Mouse (Mus musculus): ENCODE results near the gene Gatad2a. TPM values are rescaled to one million over a fixed set of nuclear protein-coding genes. Genes with fewer than 3 reads are reported as not detected.

Gene Gatad2a
- polyA plus RNA-seq, 1 experiment from 2014 or later: 36.3 TPM

- Histone ChIP-seq H3K4me2 (no peak overlapping the region), H3K27ac (no peak overlapping the region)
Measured at GRCm38 (mm10) chr8:69877992-69878391, 118.2 kb downstream of the Gatad2a start.

GRCm38 (mm10) chr8:69877396-69877795 is 118.8 kb downstream of the Gatad2a start:
- Histone ChIP-seq H3K9me3 (no peaks in the 10 kb centered on the region), H3K9ac (no peak overlapping the region), H3K4me3 (no peak overlapping the region), H3K27me3 (peaks cover 58% of the 10 kb centered on the region), H3K4me2 (no peak overlapping the region), H3K36me3 (no peaks in the 10 kb centered on the region), H3K4me1 (peaks cover 34% of the 10 kb centered on the region), H3K27ac (no peak overlapping the region)
- 82% methylated on average over 4 of the region's 4 CpGs for WGBS
- no peak for ATAC-seq (ENCODE audit: insufficient number of reproducible peaks, low FRiP score, low TSS enrichment, low read depth)

More at GRCm38 (mm10) chr8:69877992-69878391, 118.2 kb downstream of the Gatad2a start:
- Histone ChIP-seq H3K36me3 (no peaks in the 10 kb centered on the region), H3K9ac (no peak overlapping the region), H3K4me3 (no peak overlapping the region), H3K9me3 (no peaks in the 10 kb centered on the region), H3K27me3 (peaks cover 64% of the 10 kb centered on the region), H3K4me1 (peaks cover 40% of the 10 kb centered on the region)
- ATAC-seq (ENCODE audit: insufficient number of reproducible peaks, low FRiP score, low TSS enrichment, low read depth): no peak
- 52% methylated on average over 3 of the region's 3 CpGs for WGBS

GRCm38 (mm10) chr8:69876967-69877366 is 119.2 kb downstream of the Gatad2a start:
- no peak for ATAC-seq (ENCODE audit: insufficient number of reproducible peaks, low FRiP score, low TSS enrichment, low read depth)
- Histone ChIP-seq H3K9ac (no peak overlapping the region), H3K36me3 (no peaks in the 10 kb centered on the region), H3K4me2 (no peak overlapping the region), H3K27me3 (peaks cover 54% of the 10 kb centered on the region), H3K4me3 (no peak overlapping the region), H3K4me1 (peaks cover 30% of the 10 kb centered on the region), H3K27ac (no peak overlapping the region), H3K9me3 (no peaks in the 10 kb centered on the region)
- 72% methylated on average over 10 of the region's 10 CpGs for WGBS

DNA sequence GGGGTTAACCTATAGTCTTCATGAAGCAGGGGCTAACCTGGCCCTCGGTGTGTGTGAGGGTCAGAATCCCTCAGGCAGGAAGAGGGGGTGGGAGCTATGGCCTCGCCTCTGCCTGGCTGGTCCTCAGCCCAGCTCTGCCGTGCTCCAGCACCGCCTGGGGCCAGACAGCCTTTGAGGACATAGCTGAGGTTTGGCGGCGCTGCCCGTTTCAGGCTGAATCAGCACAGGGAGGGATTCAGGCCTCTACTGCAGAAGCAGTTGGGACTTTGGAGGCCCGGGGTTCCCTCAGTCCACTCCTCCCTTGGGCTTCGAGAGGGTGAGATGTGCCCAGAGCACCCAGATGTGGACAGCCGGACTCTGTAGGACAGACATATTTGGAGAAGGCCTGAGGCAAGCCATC is 120.1 kb downstream of the Gatad2a start:
- Histone ChIP-seq H3K36me3 (no peaks in the 10 kb centered on the region), H3K4me3 (no peak overlapping the region), H3K27ac (no peak overlapping the region), H3K27me3 (peaks cover 45% of the 10 kb centered on the region), H3K9ac (no peak overlapping the region), H3K4me1 (peaks cover 21% of the 10 kb centered on the region), H3K9me3 (no peaks in the 10 kb centered on the region), H3K4me2 (no peak overlapping the region)
- 37% methylated on average over 10 of the region's 10 CpGs for WGBS
- no peak for ATAC-seq (ENCODE audit: insufficient number of reproducible peaks, low FRiP score, low TSS enrichment, low read depth)

GRCm38 (mm10) chr8:69874654-69875053 is 121.5 kb downstream of the Gatad2a start:
- Histone ChIP-seq H3K4me3 (no peak overlapping the region), H3K9me3 (no peaks in the 10 kb centered on the region), H3K27ac (no peak overlapping the region), H3K4me2 (no peak overlapping the region), H3K27me3 (peaks cover 31% of the 10 kb centered on the region), H3K9ac (no peak overlapping the region), H3K36me3 (no peaks in the 10 kb centered on the region), H3K4me1 (peaks cover 16% of the 10 kb centered on the region; the same call in 1 of the 2 replicates)
- no peak for ATAC-seq (ENCODE audit: insufficient number of reproducible peaks, low FRiP score, low TSS enrichment, low read depth)
- 76% methylated on average over 13 of the region's 13 CpGs for WGBS

DNA sequence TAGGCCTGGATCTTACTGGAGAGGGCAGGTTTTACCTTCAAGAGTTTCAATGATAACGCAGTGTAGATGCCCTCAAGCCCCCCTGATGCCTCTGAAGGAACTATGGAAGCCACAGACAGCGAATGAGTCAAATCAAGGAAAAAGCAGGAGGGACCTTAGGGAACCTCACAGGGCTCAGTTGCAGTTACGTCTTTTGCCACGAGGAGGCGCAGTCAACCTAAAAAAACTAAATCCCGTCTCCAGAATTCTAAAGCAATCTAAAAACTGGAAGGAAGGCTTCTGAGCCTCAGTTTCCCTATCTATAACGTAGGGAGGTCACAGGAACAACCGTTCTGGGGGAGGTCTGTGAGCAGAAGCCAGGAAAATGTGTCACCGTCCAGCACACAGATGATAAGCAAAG is 122.0 kb downstream of the Gatad2a start:
- no peak overlapping the region for H3K9ac ChIP-seq
- no peak overlapping the region for H3K27ac ChIP-seq
- no peaks in the 10 kb centered on the region for H3K36me3 ChIP-seq
- H3K9me3 ChIP-seq: no peaks in the 10 kb centered on the region
- no peak overlapping the region for H3K4me3 ChIP-seq
- 10% methylated on average over 9 of the region's 9 CpGs for WGBS
- peaks cover 16% of the 10 kb centered on the region; the same call in 1 of the 2 replicates for H3K4me1 ChIP-seq
- no peak for ATAC-seq (ENCODE audit: insufficient number of reproducible peaks, low FRiP score, low TSS enrichment, low read depth)
- H3K27me3 ChIP-seq: peaks cover 26% of the 10 kb centered on the region
- H3K4me2 ChIP-seq: no peak overlapping the region

DNA sequence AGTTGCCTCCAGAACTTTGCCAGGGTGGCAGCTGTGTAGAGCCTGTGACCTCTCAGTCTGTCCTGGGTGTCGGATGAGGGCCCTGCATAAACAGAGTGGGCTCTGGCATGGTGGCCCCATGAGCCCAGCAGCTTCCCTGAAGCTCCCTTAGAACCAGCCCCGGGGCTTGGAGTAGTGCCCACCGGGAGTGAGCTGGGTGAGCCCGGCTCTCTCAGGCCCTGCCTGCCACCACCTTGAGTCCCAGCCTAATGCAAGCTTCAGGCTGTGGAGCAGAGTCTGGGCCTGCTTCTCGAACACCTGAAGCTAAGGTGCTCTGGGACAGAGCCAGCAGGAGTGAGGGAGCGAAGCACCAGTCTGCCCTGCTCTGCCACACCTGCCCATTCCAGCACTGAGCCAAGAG is 125.3 kb downstream of the Gatad2a start:
- H3K4me1 ChIP-seq: peaks cover 4% of the 10 kb centered on the region; the same call in 1 of the 2 replicates
- 84% methylated on average over 6 of the region's 6 CpGs for WGBS
- H3K4me2 ChIP-seq: no peak overlapping the region
- H3K27ac ChIP-seq: no peak overlapping the region
- H3K27me3 ChIP-seq: no peaks in the 10 kb centered on the region
- H3K9me3 ChIP-seq: no peaks in the 10 kb centered on the region
- no peak overlapping the region for H3K9ac ChIP-seq
- no peak overlapping the region for H3K4me3 ChIP-seq
- no peak for ATAC-seq (ENCODE audit: insufficient number of reproducible peaks, low FRiP score, low TSS enrichment, low read depth)
- no peaks in the 10 kb centered on the region for H3K36me3 ChIP-seq

DNA sequence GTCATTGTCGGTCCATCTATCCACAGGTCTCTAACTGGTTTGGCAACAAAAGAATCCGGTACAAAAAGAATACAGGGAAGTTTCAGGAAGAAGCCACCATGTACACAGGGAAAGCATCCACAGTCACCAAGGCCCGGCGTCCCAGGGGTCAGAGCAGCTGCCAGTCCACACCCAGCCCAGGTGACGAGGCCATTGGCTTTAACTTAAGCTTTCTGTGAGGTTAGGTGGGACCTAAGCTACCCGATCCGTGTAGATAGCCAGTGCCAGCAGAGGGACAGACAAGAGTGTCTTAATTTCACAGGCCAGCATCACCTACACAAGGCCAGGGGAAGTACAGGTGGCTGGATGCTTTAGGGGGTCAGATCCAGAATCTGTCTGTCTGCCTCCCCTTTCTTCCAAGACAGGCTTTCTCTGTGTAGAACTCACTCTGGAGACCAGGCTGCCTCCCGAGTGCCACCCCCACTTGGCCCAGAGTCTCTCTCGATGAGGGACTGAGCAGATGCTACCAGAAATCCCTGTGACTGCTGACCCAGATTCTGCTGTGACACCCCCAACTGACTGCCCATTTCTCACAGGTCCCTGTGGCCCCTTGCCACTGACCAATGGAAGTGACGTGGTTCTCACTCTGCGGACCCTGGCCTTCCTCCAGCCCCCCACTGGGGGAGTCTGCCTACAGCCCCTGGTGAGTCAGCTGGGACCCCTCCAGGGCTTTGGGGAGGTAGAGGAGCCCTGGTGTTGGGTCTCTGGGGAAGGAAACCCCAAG is 126.0 kb downstream of the Gatad2a start:
- no peaks in the 10 kb centered on the region for H3K36me3 ChIP-seq
- H3K9me3 ChIP-seq: no peaks in the 10 kb centered on the region
- H3K27me3 ChIP-seq: no peaks in the 10 kb centered on the region
- peaks cover 4% of the 10 kb centered on the region; the same call in 1 of the 2 replicates for H3K4me1 ChIP-seq
- 80% methylated on average over 11 of the region's 11 CpGs for WGBS
- H3K9ac ChIP-seq: no peak overlapping the region
- no peak overlapping the region for H3K27ac ChIP-seq
- no peak overlapping the region for H3K4me2 ChIP-seq
- no peak overlapping the region for H3K4me3 ChIP-seq
- ATAC-seq (ENCODE audit: insufficient number of reproducible peaks, low FRiP score, low TSS enrichment, low read depth): no peak

DNA sequence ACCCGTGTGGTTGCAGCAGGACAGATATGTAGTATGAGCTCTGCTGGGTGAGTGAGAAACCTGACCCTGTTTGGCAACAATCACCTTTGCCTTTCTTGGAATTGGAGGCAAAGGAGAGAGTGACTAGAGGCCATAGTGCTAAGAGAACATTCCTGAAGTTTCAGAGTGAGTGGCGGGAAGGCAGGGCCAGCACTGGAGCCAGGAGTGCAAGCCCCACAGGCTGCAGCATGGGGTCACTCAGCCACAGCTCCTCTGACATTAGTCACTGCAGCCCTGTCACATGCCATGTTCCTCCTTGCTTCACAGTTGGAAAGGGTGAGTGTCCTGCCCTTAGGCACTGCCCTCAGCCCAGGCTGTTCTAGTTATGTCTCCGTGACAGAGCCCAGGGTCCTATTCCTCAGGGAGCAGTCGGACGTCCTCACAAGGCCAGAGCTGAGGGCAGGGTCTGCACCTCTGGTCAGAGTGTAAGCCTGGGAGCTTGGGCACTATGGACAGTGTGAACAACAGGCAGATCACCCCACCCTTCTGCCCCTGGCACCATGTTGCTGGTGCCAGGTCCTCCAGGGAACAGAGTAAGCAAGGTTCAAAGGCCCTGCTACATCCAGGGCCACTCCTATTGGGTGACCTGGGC is 128.4 kb downstream of the Gatad2a start:
- H3K4me1 ChIP-seq: no peaks in the 10 kb centered on the region
- no peaks in the 10 kb centered on the region for H3K36me3 ChIP-seq
- no peak overlapping the region for H3K9ac ChIP-seq
- WGBS: 64% methylated on average over 5 of the region's 5 CpGs
- no peaks in the 10 kb centered on the region for H3K27me3 ChIP-seq
- no peaks in the 10 kb centered on the region for H3K9me3 ChIP-seq
- no peak overlapping the region for H3K4me3 ChIP-seq
- no peak overlapping the region for H3K27ac ChIP-seq
- no peak overlapping the region for H3K4me2 ChIP-seq
- no peak for ATAC-seq (ENCODE audit: insufficient number of reproducible peaks, low FRiP score, low TSS enrichment, low read depth)

GRCm38 (mm10) chr8:69864180-69864579 is 132.0 kb downstream of the Gatad2a start:
- H3K4me1 ChIP-seq: no peaks in the 10 kb centered on the region
- H3K27me3 ChIP-seq: no peaks in the 10 kb centered on the region
- H3K36me3 ChIP-seq: no peaks in the 10 kb centered on the region
- H3K27ac ChIP-seq: no peak overlapping the region
- no peak overlapping the region for H3K4me2 ChIP-seq
- no peak overlapping the region for H3K4me3 ChIP-seq
- WGBS: 72% methylated on average over 5 of the region's 5 CpGs
- no peak overlapping the region for H3K9ac ChIP-seq
- no peak for ATAC-seq (ENCODE audit: insufficient number of reproducible peaks, low FRiP score, low TSS enrichment, low read depth)
- no peaks in the 10 kb centered on the region for H3K9me3 ChIP-seq

DNA sequence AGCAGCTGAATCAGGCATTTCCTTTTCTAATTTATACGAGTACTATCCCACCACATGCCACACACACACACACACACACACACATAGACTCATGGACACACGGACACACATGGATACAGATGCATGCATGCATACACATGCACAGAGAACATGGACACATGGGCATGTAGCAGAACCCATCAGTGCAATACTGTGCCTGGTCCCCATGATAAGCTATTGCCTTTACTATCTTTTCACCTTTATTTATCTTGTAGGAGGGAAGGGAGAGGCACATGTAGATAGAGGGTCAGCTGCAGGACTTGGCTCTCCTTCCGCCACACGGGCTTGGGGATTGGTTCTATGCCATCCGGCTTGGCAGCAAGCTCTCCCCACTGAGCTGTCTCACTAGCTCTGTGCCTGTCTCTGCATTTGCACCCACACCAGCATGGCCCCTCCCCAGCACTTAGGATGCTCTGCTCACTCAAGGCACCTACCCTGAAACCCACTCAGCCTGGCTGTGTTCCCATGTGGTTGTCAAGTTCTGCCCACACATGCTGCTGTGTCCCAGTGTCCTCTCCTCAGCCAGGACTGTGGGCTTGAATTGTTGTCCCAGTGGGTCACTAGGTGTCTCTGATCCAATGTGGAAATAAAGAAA is 132.7 kb downstream of the Gatad2a start:
- Histone ChIP-seq H3K4me1 (no peaks in the 10 kb centered on the region), H3K9ac (no peak overlapping the region), H3K27me3 (no peaks in the 10 kb centered on the region), H3K36me3 (no peaks in the 10 kb centered on the region), H3K4me2 (no peak overlapping the region), H3K9me3 (no peaks in the 10 kb centered on the region), H3K27ac (no peak overlapping the region), H3K4me3 (no peak overlapping the region)
- 83% methylated on average over 5 of the region's 5 CpGs for WGBS
- no peak for ATAC-seq (ENCODE audit: insufficient number of reproducible peaks, low FRiP score, low TSS enrichment, low read depth)

GRCm38 (mm10) chr8:69861251-69861650 is 134.9 kb downstream of the Gatad2a start:
- no peak overlapping the region for H3K4me3 ChIP-seq
- no peak overlapping the region for H3K4me2 ChIP-seq
- no peak overlapping the region for H3K9ac ChIP-seq
- no peak overlapping the region for H3K27ac ChIP-seq
- no peaks in the 10 kb centered on the region for H3K9me3 ChIP-seq
- WGBS: 67% methylated on average over 2 of the region's 2 CpGs
- no peaks in the 10 kb centered on the region for H3K36me3 ChIP-seq
- ATAC-seq (ENCODE audit: insufficient number of reproducible peaks, low FRiP score, low TSS enrichment, low read depth): no peak
- H3K4me1 ChIP-seq: no peaks in the 10 kb centered on the region
- no peaks in the 10 kb centered on the region for H3K27me3 ChIP-seq

All from limb, embryonic 15.5 days (tissue).